Mouse (Mus musculus) adrenal gland, adult 2 months (tissue): ENCODE data around the gene Pcdh7. TPM values are rescaled to one million over a fixed set of nuclear protein-coding genes. Genes with fewer than 3 reads are reported as not detected.

Experiments used
- DNase-seq: peaks from one replicate; pipeline ENCODE4 v3.0.0; 2021
- polyA plus RNA-seq: library from polyadenylated mRNA; depleted of rRNA; stranded (reverse); fragments of >200 nt; gene quantifications from 2 replicates; pipeline ENCODE4 v1.2.3, GENCODE M21; 2012
- total RNA-seq, 2 experiments: library from RNA; stranded (reverse); gene quantifications; 2 replicates each; pipeline ENCODE4 v1.2.3; 2021

The Pcdh7 gene
- total and polyA plus RNA-seq, 3 experiments: 1.1 to 2.6 (median 1.4) TPM

- no peak for DNase-seq
These were observed 28.1 kb downstream of the Pcdh7 start for GRCm38 (mm10) chr5:57745879-57746278.

DNA sequence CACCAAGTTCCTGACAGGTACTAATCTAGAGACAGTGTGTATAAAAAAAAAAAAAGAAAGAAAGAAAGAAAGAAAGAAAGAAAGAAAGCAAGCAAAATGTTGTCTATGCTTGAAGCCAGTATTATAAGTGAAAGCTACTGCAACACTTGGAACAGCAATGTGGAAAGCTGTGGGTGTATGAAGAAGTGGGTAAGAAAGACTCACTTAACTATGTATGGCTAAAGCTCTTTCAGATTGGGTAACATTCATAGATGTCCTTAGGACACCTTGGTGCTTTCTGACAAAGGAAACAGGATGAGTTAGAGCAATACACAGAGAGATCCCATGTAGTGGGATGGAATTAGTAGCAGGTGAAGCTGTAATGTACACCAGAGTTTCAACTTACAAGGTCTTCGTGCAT lies 32.6 kb downstream of the Pcdh7 start:
- no peak for DNase-seq

- DNase-seq: no peak
These were observed 38.0 kb downstream of the Pcdh7 start for GRCm38 (mm10) chr5:57755791-57756190.

DNA sequence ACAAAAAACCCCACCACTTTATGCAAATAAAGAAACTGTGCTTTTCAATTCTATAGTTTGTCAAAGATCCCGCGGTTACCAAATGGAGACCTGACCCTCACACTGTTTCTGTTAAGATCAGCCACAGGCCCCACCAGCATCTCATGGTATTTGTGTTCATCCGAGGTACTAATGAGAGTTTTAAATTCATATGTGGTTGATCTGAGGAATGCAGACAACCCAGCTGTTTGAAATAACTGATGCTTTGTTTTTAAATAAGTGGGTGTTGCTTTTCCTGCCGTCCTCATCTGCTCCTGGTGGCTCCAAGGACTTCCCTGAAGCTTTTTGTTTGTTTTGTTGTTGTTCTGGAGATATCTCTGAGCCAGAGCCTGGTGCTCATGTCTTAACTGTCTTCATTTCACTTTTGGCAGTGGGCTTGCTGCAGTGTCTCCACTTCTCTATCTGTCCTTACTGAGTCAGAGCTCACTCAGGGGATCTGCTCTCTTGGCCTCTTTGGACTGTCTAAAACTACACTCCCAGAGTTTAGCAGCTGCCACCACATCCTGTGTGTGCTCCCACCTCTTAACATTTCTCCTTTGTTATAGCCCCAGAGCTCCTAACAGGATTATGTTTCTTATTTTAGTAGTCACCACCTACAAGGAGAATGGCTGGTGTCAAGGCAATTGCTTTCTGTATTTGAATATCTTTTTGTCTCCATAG lies 39.1 kb downstream of the Pcdh7 start:
- no peak for DNase-seq

- no peak for DNase-seq
These were observed 39.7 kb downstream of the Pcdh7 start for GRCm38 (mm10) chr5:57757436-57757898.

DNA sequence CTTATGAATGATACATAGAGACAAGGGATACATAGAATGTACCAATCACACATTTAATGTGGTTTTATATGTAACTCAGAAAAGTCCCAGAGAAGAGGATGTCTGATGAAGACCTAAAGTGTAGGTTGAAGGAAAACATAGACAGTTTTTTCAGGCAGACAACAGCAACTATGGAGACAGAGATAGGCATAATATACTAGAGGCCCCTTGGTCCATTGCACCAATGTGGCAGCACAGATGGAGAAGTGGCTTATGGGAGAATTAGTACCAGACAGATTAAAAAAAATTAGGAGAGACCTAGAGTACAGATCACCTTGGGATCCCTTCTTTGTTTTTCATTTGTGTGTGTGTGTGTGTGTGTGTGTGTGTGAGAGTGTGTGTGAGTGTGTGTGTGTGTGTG lies 41.2 kb downstream of the Pcdh7 start:
- DNase-seq: no peak

DNA sequence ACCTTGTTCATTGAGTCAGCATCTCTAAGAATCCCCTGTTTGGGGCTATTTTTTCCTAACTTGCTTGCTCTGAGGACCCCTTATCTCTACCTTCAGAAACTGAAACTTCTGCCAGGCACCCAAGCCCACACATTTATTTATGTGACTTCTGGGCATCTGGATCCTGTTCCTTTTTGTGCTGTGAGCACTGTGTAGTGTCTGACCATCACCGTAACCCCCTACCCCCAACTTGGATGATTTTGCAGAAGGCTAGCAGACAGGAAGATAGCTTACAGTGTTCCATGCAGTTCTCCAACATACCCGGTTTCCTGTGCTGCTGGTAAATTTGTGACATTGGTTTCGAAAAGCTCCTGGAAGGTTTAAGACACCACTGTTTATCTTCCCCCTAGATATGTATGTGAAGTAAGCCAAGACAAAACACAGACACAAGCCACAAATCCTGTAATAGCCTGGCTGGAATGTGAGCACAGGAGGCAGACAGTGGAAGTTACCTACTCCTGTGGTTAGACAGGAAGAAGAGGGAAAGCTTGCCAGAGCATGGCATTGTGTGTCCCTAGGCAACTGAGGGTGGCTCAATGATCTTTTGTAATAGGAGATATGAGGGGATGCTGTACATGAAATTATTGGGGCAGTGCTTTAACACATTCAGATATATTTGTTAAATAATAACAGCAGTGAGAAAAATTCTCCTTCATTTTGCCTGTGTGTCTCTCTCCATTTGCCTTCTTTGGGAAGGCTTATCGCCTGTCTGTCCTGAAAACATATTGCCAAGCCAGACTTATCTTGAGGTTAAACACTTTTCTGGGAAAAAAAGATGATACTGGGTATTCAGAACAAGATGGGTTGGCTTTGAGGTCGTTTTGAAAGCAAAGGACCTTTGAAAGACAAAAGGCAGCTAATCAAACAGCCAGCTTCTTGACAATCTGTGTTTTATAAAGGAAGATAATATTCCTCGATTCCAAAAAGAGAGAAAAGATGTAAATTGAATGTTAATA lies 42.6 kb downstream of the Pcdh7 start:
- no peak for DNase-seq

- no peak for DNase-seq
These were observed 47.6 kb downstream of the Pcdh7 start for GRCm38 (mm10) chr5:57765356-57765755.

DNA sequence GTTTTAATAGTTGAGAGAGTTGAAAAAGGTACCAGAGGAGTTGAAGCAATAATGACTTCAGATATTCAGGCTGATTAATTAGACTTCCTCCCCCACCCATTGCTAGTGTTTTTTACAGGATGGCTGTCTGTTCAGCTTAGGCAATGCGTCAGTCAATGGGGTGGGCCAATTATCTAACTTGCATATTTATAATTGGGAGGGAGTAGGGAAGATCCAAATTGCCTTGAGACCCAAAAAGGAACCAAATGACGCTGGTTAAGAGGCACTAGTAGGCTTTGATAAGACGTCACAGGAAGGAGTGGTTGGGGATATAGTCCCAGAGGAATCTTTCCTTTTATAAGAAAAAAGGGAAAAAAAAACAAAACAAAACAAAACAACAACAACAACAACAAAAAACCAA lies 49.6 kb downstream of the Pcdh7 start:
- no peak for DNase-seq

DNA sequence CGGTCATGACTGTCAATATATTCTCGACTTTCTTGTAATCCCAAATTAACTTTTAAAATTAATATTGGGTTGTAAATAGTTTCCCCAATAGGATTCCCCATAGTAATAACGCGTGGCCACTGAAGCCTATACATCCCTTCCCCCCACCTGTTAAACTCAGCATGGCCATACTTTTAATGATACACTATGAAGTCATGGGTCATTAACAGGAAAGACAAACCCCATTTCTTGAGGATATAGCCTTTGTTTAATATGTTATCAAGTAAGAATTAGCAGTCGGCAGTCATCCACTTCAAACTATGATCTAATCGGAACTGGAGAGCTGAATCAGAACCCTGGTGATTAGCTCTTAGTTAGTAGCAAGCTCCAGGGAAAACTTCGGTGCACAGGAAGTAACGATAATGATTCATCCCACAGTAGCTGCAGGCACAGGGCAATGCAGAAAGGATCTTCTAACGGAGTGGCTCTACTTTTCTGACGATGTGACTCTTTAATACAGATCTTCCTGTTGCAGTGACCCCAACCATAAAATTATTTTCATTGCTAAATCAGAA lies 50.8 kb downstream of the Pcdh7 start:
- no peak for DNase-seq

- no peak for DNase-seq
These were observed 51.9 kb downstream of the Pcdh7 start for GRCm38 (mm10) chr5:57769644-57770043.

- no peak for DNase-seq
These were observed 52.6 kb downstream of the Pcdh7 start for GRCm38 (mm10) chr5:57770364-57770763.

- no peak for DNase-seq
These were observed 53.4 kb downstream of the Pcdh7 start for GRCm38 (mm10) chr5:57771122-57771521.

- DNase-seq: no peak
These were observed 54.9 kb downstream of the Pcdh7 start for GRCm38 (mm10) chr5:57772711-57773110.

- no peak for DNase-seq
These were observed 56.7 kb downstream of the Pcdh7 start for GRCm38 (mm10) chr5:57774496-57774895.

- DNase-seq: no peak
These were observed 60.3 kb downstream of the Pcdh7 start for GRCm38 (mm10) chr5:57778093-57778492.

DNA sequence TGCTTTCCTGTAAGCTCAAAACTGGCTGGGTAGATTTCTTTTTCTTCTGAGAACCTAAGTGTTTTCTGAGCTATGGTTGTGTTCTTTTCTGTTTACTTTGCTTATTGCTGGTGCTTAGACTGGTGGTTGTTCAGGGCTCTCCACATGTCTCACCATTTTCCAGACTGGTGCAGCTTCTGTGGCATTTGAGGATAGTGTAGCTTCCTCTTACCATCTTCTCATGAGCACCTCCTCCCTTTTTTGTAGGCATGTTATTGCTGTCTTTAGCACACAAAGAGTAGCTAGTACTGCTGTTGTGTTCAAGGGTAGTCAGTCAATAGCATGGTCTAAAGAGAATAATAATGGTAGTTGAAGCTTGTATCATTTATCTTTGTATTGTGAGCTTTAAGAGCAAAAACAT lies 62.2 kb downstream of the Pcdh7 start:
- no peak for DNase-seq

DNA sequence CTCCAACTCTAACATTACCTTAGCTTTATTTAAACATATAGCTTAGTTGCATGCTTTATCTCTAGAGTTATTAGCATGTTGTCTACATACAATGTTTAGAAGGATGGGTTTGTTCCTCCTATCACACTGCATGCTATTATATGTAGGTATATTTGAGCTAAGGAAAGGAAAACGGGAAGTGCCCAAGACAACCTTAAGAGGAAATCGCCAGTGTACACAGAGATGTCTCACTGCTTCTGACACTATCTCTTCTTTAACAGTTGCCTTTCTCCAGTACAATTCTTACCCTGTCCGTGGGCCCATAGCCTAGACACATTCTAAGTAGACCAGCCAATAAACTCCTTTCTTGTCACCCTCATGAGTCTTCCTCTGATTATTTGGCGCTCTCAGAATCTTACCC lies 62.8 kb downstream of the Pcdh7 start:
- DNase-seq: no peak

DNA sequence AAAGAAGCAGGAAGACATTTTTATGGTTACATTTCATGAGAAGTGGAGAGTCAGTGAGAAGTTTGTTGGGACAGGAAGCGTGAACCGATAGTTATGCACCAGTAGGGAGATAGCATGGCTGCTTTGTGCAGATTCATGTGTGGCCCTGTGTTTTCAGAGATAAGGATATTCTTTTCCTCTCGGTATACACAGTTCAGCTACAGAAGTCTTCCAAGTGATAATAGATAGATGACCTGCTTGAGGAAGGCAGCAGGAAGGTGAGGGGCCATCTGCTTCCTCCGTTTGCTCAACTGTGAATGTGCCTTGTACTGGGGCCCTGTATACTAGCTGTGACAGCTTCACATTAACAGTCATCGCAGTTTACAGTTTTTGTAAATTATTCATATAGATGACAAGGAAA lies 64.2 kb downstream of the Pcdh7 start:
- no peak for DNase-seq

DNA sequence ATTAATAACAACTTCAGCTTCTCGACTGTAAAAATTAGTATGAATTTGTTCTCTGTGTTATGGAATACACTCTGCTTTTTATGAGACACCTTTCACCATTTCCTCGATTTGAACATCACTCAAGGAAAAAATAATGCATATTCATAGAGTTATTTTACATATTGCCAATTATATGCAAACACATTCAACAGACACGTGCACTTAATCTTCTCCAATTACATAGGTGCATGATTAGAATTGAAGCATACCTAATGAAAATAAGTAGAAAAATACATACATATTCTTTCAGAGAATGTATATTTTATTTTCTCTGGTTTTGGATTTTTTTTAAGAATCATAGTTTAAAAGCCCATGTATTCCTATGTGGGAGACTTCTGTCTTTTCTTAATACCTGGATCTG lies 64.8 kb downstream of the Pcdh7 start:
- no peak for DNase-seq

DNA sequence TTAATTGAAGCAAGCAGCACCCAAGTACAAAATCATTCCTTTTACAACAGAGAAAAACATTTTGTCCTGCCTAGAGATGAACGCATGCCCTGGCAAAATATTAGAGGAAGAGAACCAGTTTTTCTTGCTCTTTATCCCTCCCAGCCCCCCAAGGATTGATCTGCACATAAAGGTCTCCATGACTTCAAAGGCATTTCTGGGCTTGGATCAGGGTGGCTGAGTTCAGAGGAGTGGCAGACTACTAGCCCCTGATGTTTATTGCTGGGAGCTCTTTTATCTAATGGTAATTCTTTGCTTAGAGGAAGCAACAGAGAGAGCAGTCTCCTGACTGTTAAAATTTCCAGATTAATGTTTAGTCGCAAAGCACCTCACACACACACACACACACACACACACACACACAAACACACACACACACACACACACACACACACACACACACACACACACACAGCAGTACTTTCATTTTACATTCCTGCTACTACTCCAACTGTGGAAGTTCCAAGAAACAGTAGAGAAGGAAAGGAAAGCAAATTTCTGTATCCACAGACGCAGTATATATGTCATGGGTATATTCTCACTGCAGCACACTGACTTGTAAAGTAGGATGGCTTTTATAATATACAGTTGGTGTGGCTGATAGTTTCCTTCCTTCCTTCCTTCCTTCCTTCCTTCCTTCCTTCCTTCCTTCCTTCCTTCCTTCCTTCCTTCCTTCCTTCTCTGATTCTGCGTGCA lies 71.2 kb downstream of the Pcdh7 start:
- DNase-seq: no peak

DNA sequence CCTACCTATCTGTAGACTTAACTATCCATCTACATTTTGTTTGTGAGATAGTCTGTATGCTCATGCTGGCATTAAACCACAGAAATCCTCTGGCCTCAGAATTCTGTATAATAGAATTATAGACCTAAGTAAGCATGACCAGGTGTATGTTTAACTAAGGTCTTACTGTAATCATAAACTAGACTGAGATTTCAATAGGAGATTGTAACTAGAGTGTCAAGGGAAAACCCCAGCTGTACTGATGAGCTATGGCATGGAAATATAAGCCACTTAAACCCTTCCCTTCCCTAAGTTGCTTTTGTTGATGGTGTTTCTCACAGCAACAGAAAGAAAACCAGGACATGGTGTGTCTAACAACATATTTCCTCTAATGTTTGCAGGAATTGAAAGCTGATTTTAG lies 78.6 kb downstream of the Pcdh7 start:
- DNase-seq: no peak
